Mouse (Mus musculus) heart, adult 9 months (tissue): ENCODE measurements around the gene Tcte1.
A peak's percentile ranks its signal among the peaks of the same experiment; 100 is the strongest.

ENCODE experiments used
- DNase-seq, 2 experiments: peaks; one replicate each; pipeline ENCODE4 v3.0.0; 2022; ENCODE audit warnings: low spot score in 2 of 2

Gene Tcte1

GRCm38 (mm10) chr17:45547461-45548190 lies 24.4 kb downstream of the Tcte1 start:
- DNase-seq = no peak

- no peak for DNase-seq
Measured at GRCm38 (mm10) chr17:45548541-45549512, 25.6 kb downstream of the Tcte1 start.

GRCm38 (mm10) chr17:45549617-45550181 lies 26.5 kb downstream of the Tcte1 start, which contains the start of gene Tmem151b:
Gene Tmem151b, minus strand, starts transcription at chr17:45549677.
- DNase-seq = no peak

GRCm38 (mm10) chr17:45550253-45550652 lies 27.0 kb downstream of the Tcte1 start:
- no peak for DNase-seq

- no peak for DNase-seq
Measured at GRCm38 (mm10) chr17:45551249-45551796, 28.1 kb downstream of the Tcte1 start.

GRCm38 (mm10) chr17:45551816-45552451 lies 28.7 kb downstream of the Tcte1 start:
- DNase-seq = peak; percentile 56 to 64

- no peak for DNase-seq
Measured at GRCm38 (mm10) chr17:45553065-45553464, 29.8 kb downstream of the Tcte1 start.

- DNase-seq = no peak
Measured at GRCm38 (mm10) chr17:45554420-45554819, 31.2 kb downstream of the Tcte1 start.

- DNase-seq = peak; percentile 92 to 94
Measured at GRCm38 (mm10) chr17:45555452-45556106, 32.3 kb downstream of the Tcte1 start, which contains the start of gene Nfkbie. Gene Nfkbie, plus strand, starts transcription at chr17:45555703.

GRCm38 (mm10) chr17:45556107-45556489 lies 32.9 kb downstream of the Tcte1 start:
- DNase-seq = no peak

GRCm38 (mm10) chr17:45556514-45557245 lies 33.4 kb downstream of the Tcte1 start:
- no peak for DNase-seq

GRCm38 (mm10) chr17:45557246-45557824 lies 34.1 kb downstream of the Tcte1 start:
- DNase-seq = no peak

- DNase-seq = no peak
Measured at GRCm38 (mm10) chr17:45557998-45558862, 35.0 kb downstream of the Tcte1 start.

GRCm38 (mm10) chr17:45559732-45560525 lies 36.7 kb downstream of the Tcte1 start:
- DNase-seq = no peak

- DNase-seq = no peak
Measured at GRCm38 (mm10) chr17:45563216-45563615, 40.0 kb downstream of the Tcte1 start.

- peak; percentile 93 to 95 for DNase-seq
Measured at GRCm38 (mm10) chr17:45563655-45564530, 40.7 kb downstream of the Tcte1 start, which contains the start of gene Slc35b2. Gene Slc35b2, plus strand, starts transcription at chr17:45563874.
